Mouse (Mus musculus) CH12.LX (cell line): ENCODE data around the gene Siglecg.

Source experiments
- BHLHE40 ChIP-seq: IDR thresholded peaks from 2 replicates; pipeline ENCODE4 v1.6.1; 2011; ENCODE audit warnings: mild to moderate bottlenecking, low read depth, low read length, improper control_type of control experiment
- CTCF ChIP-seq, 2 experiments: IDR thresholded peaks in 1 of 2; conservative IDR thresholded peaks in 1 of 2; 2 replicates each; pipeline ENCODE4 v1.5.1; 2011 to 2012; ENCODE audit warnings: low read depth in 2 of 2, low read length in 2 of 2, improper control_type of control experiment in 1 of 2, inconsistent platforms in 1 of 2, mild to moderate bottlenecking in 1 of 2, moderate library complexity in 1 of 2
- EP300 ChIP-seq: IDR thresholded peaks from 2 replicates; pipeline ENCODE4 v1.6.1; 2011; ENCODE audit warnings: low read length, improper control_type of control experiment
- MAX ChIP-seq: IDR thresholded peaks from 2 replicates; pipeline ENCODE4 v1.6.1; 2011; ENCODE audit warnings: low read length, improper control_type of control experiment
- MAZ ChIP-seq: IDR thresholded peaks from 2 replicates; pipeline ENCODE4 v1.6.1; 2012; ENCODE audit warnings: low read depth, mild to moderate bottlenecking, inconsistent platforms, low read length, improper control_type of control experiment, moderate library complexity
- POLR2A ChIP-seq: IDR thresholded peaks from 2 replicates; pipeline ENCODE4 v1.6.1; 2011; ENCODE audit warnings: low read depth, mild to moderate bottlenecking, improper control_type of control experiment, low read length
- TBP ChIP-seq: conservative IDR thresholded peaks from 2 replicates; pipeline ENCODE4 v1.6.1; 2011; ENCODE audit warnings: low read depth, low read length, improper control_type of control experiment
- USF1 ChIP-seq: IDR thresholded peaks from 2 replicates; pipeline ENCODE4 v1.6.1; 2014; ENCODE audit warnings: low read depth, mild to moderate bottlenecking, inconsistent platforms, low read length, improper control_type of control experiment
- USF2 ChIP-seq: conservative IDR thresholded peaks from 2 replicates; pipeline ENCODE4 v1.6.1; 2011; ENCODE audit warnings: low read depth, low read length, improper control_type of control experiment
- ZC3H11A ChIP-seq: IDR thresholded peaks from 2 replicates; pipeline ENCODE4 v1.6.1; 2012; ENCODE audit warnings: low read depth, mild to moderate bottlenecking, inconsistent platforms, low read length, improper control_type of control experiment
- ZMIZ1 ChIP-seq: IDR thresholded peaks from 2 replicates; pipeline ENCODE4 v1.6.1; 2012; ENCODE audit warnings: low read depth, mild to moderate bottlenecking, inconsistent platforms, low read length, improper control_type of control experiment

DNA sequence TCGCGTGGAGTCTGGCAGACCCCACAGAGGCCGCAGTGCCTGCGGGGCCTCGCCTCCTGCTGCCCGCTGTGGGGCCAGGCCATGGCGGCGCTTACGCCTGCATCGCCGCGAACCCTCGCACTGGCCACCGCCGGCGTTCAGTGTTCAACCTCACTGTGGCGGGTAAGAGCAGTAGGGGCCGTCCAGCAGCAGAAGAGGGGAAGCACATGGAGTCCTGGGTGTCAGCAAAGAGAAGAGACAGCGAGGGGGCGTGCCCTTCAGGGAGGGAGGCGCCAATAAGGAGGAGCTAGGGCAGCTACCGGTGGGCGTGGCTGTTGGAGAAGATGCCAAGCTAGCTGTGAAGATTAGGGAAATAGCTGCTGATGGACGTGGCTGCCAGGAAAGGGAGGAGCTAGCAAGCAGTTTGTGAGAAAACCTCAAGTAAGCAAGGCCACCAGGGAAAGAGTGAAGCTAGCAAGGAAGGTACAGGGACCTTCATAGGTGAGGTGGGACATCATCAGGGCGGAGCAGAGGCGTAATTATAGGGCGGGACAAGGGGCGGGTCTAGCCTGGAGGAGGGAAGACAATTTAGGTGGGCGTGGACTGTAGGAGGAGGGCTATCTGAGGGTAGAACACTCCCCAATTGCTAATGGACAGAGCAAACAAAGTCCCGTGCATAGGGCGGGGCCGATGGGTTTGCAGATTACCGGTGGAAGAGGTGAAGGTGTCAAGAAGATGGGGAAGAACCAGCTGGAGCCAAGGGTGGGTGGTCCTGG is 57.5 kb downstream of the Siglecg start:
- TF ChIP-seq POLR2A (peak; percentile 56; the same call in 1 of the 2 replicates), ZC3H11A (no peak), CTCF (conservative IDR thresholded peaks at IDR 0.05 in 1 of 2, IDR thresholded peaks at IDR 0.05 in 1 of 2; ENCODE audit: low read depth in 2 of 2, low read length in 2 of 2) (peak in 1 of 2 experiments; percentile 50; a peak in 2 of 4 replicates), USF2 (no peak), USF1 (no peak), TBP (no peak), MAZ (0 out of 2 replicates have a peak, but pooled peaks have one; percentile 22), ZMIZ1 (0 out of 2 replicates have a peak, but pooled peaks have one; percentile 51), MAX (peak; percentile 75; the same call in 1 of the 2 replicates), EP300 (no peak), BHLHE40 (peak; percentile 92)
